Mouse (Mus musculus) lung, embryonic 14.5 days (tissue): Measurements from ENCODE around the gene Tppp. TPM values are rescaled to one million over a fixed set of nuclear protein-coding genes. Genes with fewer than 3 reads are reported as not detected.

Experiments used
- ATAC-seq: fragments of 200-750 bp; cut with Nextera tagmentation; 2 replicates; pipeline ENCODE4 v1.8.0; 2017; ENCODE audit warnings: mild to moderate bottlenecking, moderate TSS enrichment, moderate library complexity; ENCODE audit not compliant: insufficient read depth
- DNase-seq: peaks from one replicate; pipeline ENCODE4 v3.0.0-alpha.2; 2015
- H3K27ac ChIP-seq: fragments of 300-500 bp; sonication (generic); 2 replicates; pipeline ENCODE4 v1.5.1; 2014; ENCODE audit warnings: low read depth, mild to moderate bottlenecking, moderate library complexity
- H3K27me3 ChIP-seq: fragments of 300-500 bp; sonication (generic); 2 replicates; pipeline ENCODE4 v1.6.1; 2014; ENCODE audit warnings: low read length, control low read depth; ENCODE audit not compliant: insufficient read depth
- H3K36me3 ChIP-seq: fragments of 300-500 bp; sonication (generic); 2 replicates; pipeline ENCODE4 v1.6.1; 2014; ENCODE audit warnings: control low read depth; ENCODE audit not compliant: insufficient read depth
- H3K4me1 ChIP-seq: fragments of 300-500 bp; sonication (generic); 2 replicates; pipeline ENCODE4 v1.6.1; 2014; ENCODE audit warnings: antibody characterized with exemption, control low read depth; ENCODE audit not compliant: insufficient read depth
- H3K4me2 ChIP-seq: fragments of 300-500 bp; sonication (generic); 2 replicates; pipeline ENCODE4 v1.6.1; 2014; ENCODE audit warnings: mild to moderate bottlenecking
- H3K4me3 ChIP-seq: fragments of 300-500 bp; sonication (generic); 2 replicates; pipeline ENCODE4 v1.5.1; 2014; ENCODE audit warnings: low read depth, low read length
- H3K9ac ChIP-seq: fragments of 300-500 bp; sonication (generic); 2 replicates; pipeline ENCODE4 v1.6.1; 2014
- H3K9me3 ChIP-seq: fragments of 300-500 bp; sonication (generic); 2 replicates; pipeline ENCODE4 v1.6.1; 2016; ENCODE audit warnings: low read depth, low read length, control low read depth
- CTCF ChIP-seq: IDR thresholded peaks from 2 replicates; pipeline ENCODE4 v1.5.1; 2016; ENCODE audit warnings: antibody characterized with exemption, low read depth
- WGBS: fragments of 180-500 bp; shearing (Covaris S2); extraction: QIAGEN DNeasy Blood & Tissue Kit; methylation state at CpG from one replicate; pipeline ENCODE4 v1.1.7; 2014; 5-methylcytosine and 5-hydroxymethylcytosine counted together
- polyA plus RNA-seq: library from polyadenylated mRNA; unstranded; fragments of >200 nt; fragmentation: Nextera tagmentation; extraction: Ambion mirVana; gene quantifications from 2 replicates; pipeline ENCODE4 v1.2.1, GENCODE M21; 2014

Gene Tppp
- polyA plus RNA-seq, 1 experiment from 2014 or later = 1.4 TPM

DNA sequence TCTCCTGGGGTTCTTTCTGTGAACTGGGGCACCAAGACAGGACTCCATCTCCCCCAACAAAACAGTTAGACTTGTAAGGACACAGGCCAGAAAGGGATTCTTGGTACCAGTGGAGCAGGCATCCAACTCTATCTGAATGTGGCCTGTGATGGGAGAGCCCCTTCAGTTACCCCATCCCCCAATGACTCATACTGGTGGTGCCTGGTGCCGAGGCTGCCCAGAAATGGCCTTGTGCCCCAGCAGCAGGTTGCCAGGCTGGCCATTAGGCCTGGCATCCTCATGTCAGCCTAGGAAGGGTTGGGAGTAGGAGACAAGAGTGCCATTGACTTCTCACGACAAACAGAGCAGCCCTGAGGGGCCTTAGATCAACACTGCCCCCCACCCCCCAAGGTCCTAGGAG lies 18.9 kb downstream of the Tppp start:
- H3K27me3 ChIP-seq = no peaks in the 10 kb centered on the region
- no peak overlapping the region for H3K27ac ChIP-seq
- no peaks in the 10 kb centered on the region for H3K4me1 ChIP-seq
- no peak overlapping the region for H3K4me3 ChIP-seq
- H3K9ac ChIP-seq = no peak overlapping the region
- DNase-seq (no peak), ATAC-seq (no peak)
- no peak for TF ChIP-seq CTCF
- H3K4me2 ChIP-seq = no peak overlapping the region
- 61% methylated on average over 2 of the region's 2 CpGs for WGBS
- no peaks in the 10 kb centered on the region for H3K9me3 ChIP-seq
- no peaks in the 10 kb centered on the region for H3K36me3 ChIP-seq

DNA sequence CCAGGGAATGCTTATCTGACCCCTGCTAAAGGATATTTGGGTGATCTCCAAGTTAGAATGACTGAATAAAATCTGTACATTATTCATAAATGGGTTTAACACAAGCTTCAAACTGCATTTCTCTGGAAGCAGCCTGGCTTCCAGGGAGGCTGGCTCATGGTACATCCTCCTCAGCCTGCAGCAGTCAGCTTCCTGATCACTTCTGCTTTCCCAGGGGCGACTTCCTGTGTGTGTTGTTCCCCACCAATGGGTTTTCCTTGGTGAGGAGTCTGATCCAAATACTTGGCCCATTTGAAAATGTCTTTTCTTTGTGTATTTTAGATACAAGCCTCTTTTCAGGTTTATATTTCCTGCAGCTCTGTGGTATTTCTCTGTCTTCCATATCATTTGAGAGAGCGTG lies 19.8 kb downstream of the Tppp start:
- H3K9ac ChIP-seq = no peak overlapping the region
- no peak overlapping the region for H3K4me3 ChIP-seq
- no peak for TF ChIP-seq CTCF
- ATAC-seq (no peak), DNase-seq (peak; percentile 3)
- 70% methylated on average over 2 of the region's 2 CpGs for WGBS
- no peaks in the 10 kb centered on the region for H3K36me3 ChIP-seq
- no peaks in the 10 kb centered on the region for H3K4me1 ChIP-seq
- no peaks in the 10 kb centered on the region for H3K27me3 ChIP-seq
- H3K4me2 ChIP-seq = no peak overlapping the region
- no peaks in the 10 kb centered on the region for H3K9me3 ChIP-seq
- H3K27ac ChIP-seq = no peak overlapping the region

DNA sequence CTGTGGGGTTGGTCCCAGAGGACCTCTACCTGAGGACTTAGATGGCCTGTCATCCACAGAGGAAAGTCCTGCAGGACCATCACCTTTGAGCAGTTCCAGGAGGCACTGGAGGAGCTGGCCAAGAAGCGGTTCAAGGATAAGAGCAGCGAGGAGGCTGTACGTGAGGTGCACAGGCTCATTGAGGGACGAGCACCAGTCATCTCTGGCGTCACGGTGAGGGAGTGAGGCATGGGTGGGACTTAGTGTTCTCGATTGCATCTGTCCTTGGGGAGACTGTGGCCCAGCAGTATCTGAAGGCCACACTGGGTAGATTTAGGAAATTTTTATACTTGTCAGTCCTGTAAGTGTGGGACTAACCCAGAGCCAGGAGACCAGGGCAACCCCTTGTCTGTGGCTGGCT lies 21.5 kb downstream of the Tppp start:
- H3K4me1 ChIP-seq = no peaks in the 10 kb centered on the region
- 79% methylated on average over 7 of the region's 7 CpGs for WGBS
- ATAC-seq = no peak

DNA sequence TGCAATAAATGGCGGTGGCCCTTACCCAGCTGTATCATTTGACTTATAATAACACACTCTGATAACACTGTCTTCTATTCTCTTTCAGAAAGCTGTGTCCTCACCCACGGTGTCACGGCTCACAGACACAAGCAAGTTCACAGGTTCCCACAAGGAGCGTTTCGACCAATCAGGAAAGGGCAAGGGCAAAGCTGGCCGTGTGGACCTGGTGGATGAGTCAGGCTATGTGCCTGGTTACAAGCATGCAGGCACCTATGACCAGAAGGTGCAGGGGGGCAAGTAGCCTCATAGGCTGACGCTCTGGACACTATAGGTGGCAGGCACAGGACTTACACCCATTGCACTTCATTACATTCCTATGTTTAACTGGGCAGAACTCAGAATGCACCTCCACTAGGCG lies 21.9 kb downstream of the Tppp start:
- Histone ChIP-seq H3K27ac (no peak overlapping the region), H3K9ac (no peak overlapping the region), H3K4me3 (no peak overlapping the region), H3K36me3 (no peaks in the 10 kb centered on the region), H3K4me2 (no peak overlapping the region), H3K27me3 (no peaks in the 10 kb centered on the region), H3K4me1 (no peaks in the 10 kb centered on the region), H3K9me3 (no peaks in the 10 kb centered on the region)
- WGBS = 78% methylated on average over 8 of the region's 8 CpGs
- ATAC-seq = no peak
- TF ChIP-seq CTCF = no peak
- no peak for DNase-seq

More for the DNA sequence above, 21.5 kb downstream of the Tppp start:
- no peaks in the 10 kb centered on the region for H3K36me3 ChIP-seq
- H3K27ac ChIP-seq = no peak overlapping the region
- no peaks in the 10 kb centered on the region for H3K27me3 ChIP-seq
- H3K4me2 ChIP-seq = no peak overlapping the region
- H3K9me3 ChIP-seq = no peaks in the 10 kb centered on the region
- no peak overlapping the region for H3K9ac ChIP-seq
- H3K4me3 ChIP-seq = no peak overlapping the region
- no peak for TF ChIP-seq CTCF
- DNase-seq = no peak

DNA sequence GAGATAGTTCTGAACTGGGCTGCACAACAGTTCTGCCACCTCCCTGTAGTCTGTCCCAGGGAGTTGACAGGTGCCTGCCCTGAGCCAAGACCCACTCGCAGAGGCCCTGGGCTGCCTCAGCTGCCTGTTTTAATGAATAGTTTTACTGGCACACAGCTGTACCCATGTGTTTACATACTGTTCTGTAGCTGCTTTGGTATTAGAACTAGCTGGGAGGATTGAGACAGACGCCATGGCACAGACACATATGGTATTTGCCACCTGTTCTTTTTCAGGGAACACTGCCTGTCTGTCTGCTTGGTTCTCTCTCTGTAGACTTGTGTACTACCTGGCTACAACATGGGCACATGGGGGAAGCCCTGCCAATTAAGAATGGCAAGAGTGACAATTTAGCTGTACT lies 25.5 kb downstream of the Tppp start:
- H3K4me3 ChIP-seq = no peak overlapping the region
- H3K4me2 ChIP-seq = no peak overlapping the region
- H3K27ac ChIP-seq = no peak overlapping the region
- H3K9ac ChIP-seq = no peak overlapping the region
- H3K9me3 ChIP-seq = no peaks in the 10 kb centered on the region
- peaks cover 16% of the 10 kb centered on the region; the same call in 1 of the 2 replicates for H3K36me3 ChIP-seq
- H3K27me3 ChIP-seq = no peaks in the 10 kb centered on the region
- no peak for DNase-seq
- no peaks in the 10 kb centered on the region for H3K4me1 ChIP-seq
- no peak for TF ChIP-seq CTCF
- no peak for ATAC-seq
- 61% methylated on average over 2 of the region's 2 CpGs for WGBS

DNA sequence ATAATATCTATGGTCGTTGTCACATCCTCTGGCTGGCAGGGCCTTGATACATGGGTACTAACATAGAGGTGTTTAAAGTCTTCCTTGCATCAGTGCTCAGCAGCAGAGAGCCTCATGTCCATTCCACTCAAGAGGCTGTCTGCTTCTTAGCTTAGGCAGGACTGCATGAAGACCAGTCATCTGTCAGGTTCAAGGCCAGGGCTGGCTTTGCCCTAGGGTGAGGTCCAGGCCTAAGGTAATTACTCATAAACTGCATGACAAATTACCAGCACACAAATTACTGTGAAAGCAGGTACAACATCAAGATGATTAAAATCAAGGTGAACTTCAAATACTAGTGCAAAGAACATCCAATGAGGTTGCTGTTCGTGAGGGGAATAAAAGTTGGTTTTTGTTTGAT lies 26.6 kb downstream of the Tppp start:
- ATAC-seq (no peak), DNase-seq (no peak)
- H3K4me3 ChIP-seq = no peak overlapping the region
- no peak overlapping the region for H3K4me2 ChIP-seq
- H3K4me1 ChIP-seq = no peaks in the 10 kb centered on the region
- peaks cover 21% of the 10 kb centered on the region for H3K36me3 ChIP-seq
- H3K27me3 ChIP-seq = no peaks in the 10 kb centered on the region
- 84% methylated on average over 2 of the region's 2 CpGs for WGBS
- no peak for TF ChIP-seq CTCF
- no peaks in the 10 kb centered on the region for H3K9me3 ChIP-seq
- no peak overlapping the region for H3K27ac ChIP-seq
- no peak overlapping the region for H3K9ac ChIP-seq

DNA sequence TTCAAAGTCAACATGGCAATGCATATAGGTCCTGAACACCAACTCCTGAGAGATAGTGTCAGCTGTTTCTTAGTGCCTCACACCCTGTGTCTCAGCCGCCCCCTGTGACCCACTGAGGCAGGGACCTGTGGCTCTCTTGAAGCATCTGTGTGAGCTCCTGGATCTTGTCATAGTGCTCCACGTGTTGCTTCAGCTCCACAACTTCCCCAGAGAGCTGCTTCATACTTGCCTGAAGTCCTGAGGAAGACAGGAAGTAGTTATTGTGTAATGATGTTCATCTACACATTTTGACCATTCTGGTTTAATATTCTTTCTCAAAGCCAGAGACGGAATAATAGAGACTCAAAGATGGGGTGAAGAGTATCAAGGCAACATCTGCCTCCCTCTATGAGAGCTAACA lies 30.7 kb downstream of the Tppp start:
- WGBS = 85% methylated on average over 3 of the region's 3 CpGs
- Histone ChIP-seq H3K9me3 (no peaks in the 10 kb centered on the region), H3K27me3 (no peaks in the 10 kb centered on the region), H3K4me1 (no peaks in the 10 kb centered on the region), H3K36me3 (peaks cover 42% of the 10 kb centered on the region), H3K4me2 (no peak overlapping the region), H3K27ac (no peak overlapping the region), H3K4me3 (no peak overlapping the region), H3K9ac (no peak overlapping the region)
- TF ChIP-seq CTCF = no peak
- ATAC-seq (no peak), DNase-seq (no peak)

DNA sequence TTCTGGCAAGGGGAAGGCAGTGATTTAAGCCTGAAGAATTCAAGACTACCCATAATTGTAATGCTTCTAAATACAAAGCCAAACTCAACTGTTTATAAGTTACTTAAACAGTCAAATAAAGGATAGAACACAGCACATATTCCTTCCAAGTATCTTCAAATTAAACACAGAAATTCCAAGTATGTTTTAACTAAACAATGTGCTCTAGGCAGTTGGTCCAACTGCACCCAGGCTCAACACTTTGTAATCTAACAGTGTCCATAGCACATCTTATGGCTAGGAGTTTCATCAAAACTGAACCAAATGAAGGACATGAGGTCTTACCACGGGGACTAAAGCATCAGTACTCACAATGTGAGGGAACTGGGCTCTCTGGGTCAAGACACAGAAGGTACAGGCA lies 47.0 kb downstream of the Tppp start:
- ATAC-seq = no peak
- no peak overlapping the region for H3K27ac ChIP-seq

More for the DNA sequence above, 47.0 kb downstream of the Tppp start:
- Histone ChIP-seq H3K27me3 (no peaks in the 10 kb centered on the region), H3K4me3 (no peak overlapping the region), H3K36me3 (peaks cover 25% of the 10 kb centered on the region), H3K4me2 (no peak overlapping the region), H3K4me1 (no peaks in the 10 kb centered on the region), H3K9ac (no peak overlapping the region), H3K9me3 (no peaks in the 10 kb centered on the region)
- DNase-seq = no peak
- WGBS = 82% methylated on average over 1 of the region's 1 CpGs
- TF ChIP-seq CTCF = no peak
